Mouse (Mus musculus): ENCODE data around the gene Ptgis.

Gene Ptgis

DNA sequence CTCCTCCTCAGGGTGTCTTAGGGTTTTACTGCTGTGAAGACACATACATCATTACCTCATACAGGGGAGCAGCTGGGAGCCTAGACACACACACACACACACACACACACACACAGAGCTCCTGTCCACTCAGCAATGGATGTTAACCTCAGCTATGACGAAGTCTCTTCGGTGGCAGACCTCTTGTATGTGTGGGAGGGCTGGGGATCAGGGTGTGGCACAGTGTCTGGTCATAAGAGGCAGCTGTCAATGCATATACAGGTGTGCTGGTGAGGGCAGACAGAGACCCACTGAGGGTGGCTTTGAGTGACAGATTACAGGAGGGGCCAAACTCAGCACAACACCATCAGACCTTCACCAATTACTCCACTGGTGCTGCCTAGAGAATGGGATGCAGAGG is 24.6 kb upstream of the Ptgis start:
- intact Hi-C loops (cut with DNase I) = no loop called here

DNA sequence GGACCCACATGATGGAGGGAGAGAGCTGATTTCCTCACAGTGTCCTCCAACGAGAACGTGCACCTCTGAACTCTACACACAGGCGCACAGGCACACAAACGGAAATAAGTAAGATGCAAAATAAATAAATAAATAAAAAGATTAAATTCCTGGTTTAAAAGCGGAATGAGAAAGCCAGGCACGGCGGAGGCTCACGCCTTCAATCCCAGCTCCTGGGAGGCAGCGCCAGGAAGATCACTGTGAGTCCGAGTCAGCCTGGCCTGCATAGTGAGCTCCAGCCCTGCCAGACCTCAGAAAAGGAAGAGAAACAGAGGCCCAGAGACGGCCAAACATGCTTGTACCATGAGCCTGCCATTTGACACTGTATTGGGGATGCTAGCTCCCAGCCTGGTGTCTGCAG is 23.5 kb upstream of the Ptgis start:
- intact Hi-C loops (cut with DNase I) = no loop called here

DNA sequence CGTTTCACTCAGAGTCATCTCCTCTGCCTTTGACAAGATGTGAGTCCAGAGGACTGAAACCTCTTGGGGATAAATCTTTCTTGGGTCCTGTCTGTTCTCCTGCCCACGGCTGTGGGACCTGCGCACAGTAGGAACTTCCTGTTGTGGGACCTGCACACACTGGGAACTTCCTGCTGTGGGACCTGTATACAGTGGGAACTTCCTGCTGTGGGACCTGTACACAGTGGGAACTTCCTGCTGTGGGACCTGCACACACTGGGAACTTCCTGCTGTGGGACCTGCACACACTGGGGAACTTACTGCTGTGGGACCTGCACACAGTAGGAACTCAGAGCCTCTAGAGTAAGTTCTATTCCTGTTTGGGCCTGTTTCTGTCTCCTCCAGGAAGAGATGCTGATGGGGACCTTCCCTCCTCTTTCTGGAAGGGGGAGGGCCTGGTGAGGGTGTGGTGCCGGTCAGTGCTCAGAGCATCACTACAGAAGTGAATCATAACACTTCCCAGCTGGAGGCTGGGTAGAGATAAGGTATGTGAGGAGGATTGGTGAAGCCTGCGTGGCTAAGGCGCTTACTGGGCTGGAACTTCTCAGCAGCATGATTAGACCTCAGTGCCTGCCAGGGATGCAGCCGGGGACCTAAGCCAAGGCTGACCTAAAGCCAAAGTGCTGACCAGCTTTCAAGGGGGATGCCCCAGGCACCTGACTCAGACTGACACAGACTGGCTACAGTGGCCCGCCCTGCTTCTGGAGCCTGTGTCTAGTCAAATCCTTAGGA is 22.8 kb upstream of the Ptgis start:
- intact Hi-C loops (cut with DNase I) = no loop called here

DNA sequence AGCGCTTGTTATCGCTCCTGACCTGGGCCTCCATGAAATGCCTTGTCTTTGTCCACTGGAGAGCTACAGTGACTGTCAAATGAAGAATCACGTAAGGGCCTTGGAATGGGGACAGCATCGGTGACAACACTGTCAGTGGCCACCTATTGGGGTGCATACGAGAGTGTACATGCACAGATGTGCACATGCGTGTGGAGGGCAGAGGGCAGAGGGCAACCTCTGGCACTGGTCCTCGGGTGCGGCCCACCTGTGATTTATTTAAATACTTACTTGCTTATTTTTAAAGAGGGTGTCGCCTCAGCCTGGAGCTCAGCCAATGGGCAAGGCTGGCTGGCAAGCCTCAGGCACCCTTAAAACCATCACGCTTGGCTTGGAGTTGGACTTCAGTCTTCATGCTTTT is 22.0 kb upstream of the Ptgis start:
- intact Hi-C loops (cut with DNase I) = no loop called here

DNA sequence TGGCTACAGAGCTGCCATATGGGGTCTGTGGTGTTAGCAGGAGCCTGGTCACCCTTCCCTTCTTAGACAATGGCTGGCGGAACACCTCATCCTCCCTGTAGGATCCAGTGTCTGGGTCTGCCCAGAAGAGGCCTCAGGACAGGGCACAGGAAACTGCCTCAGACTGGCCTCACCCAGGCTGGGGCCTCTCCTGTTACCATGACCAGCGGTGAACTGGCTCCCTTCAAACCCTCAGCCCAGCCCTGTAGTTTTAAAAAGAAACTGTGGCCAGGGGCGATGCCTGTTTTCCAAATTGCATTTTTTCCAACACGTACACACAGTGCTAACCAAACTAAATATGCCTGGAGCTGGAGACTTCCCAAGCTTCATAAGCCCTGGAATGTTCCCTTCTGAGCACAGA is 20.7 kb upstream of the Ptgis start:
- intact Hi-C loops (cut with DNase I) = no loop called here

DNA sequence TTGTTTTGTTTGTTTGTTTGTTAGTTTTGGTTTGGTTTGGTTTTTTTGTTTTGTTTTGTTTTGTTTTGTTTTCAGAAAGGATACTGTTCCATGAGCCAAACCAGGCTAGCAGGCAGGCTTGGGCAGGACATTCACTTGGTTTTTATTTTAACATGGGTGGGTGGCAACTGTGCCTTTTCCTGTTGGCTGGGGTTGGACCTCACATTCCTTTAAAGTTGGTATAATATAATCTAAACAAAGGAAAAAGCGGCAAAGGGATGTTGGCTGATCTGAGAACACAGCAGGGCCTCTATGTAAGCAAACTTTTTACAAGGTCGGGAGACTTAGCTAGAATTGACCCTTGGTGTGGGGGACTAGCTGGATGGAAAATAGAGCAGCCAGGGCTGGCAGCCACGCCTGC is 17.4 kb upstream of the Ptgis start:
- intact Hi-C loops (cut with DNase I) = no loop called here

DNA sequence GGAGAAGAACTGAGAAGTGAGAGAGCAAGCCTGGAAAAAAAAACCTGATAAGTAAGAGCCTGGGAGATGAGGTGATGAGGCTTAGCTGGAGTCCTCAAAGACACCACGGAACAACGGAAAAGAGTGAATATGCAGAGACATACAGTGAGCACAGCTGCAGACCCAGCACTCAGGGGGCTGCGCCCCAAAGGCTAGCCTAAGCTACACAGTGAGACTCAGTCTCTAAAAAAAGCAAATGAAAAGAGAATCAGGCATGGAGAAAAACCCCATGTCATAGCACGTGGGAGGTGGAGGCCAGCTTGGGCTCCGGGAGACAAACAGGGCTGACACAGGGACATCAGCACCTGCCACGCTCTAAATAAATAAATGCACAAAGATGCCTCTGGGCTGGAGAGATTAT is 14.4 kb upstream of the Ptgis start:
- intact Hi-C loops (cut with DNase I) = no loop called here

DNA sequence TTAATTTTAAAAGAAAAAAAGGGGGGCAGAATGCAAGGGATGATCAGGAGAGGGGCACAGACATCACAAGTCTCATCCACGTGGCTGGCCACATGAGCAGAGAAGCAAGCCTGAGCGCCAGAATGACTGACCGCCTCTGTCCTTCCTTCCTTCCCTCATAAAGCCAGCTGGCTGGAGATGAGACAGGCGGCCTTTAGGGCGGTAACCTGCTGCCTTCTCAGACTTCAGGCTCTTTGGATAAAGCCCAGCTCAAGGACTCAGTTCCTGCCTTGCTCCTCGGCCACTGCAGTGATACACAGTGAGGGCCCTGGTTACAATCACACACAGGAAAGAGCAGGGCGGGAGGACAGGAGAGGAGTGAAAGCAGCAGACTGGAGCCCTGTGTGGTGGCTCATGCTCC is 13.8 kb upstream of the Ptgis start:
- intact Hi-C loops (cut with DNase I) = no loop called here

DNA sequence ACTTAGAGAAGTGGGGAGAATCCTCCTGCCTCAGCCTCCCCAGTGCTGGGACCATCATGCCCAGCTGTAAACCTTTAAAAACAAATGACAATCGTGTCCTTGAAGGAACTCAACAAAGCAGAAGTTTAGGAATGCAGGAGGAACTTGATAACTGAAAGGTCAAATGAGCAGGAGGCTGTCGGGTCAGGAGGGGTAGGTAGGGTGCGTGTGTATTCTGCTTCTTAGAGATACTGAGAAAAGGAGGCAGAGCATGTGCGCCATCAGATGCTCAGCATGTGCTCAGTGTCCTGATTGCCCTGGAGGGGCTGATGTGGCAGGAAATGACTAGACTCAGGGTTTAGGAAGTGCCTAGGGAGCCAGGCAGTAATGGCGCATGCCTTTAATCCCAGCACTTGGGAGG is 13.1 kb upstream of the Ptgis start:
- intact Hi-C loops (cut with DNase I) = no loop called here

DNA sequence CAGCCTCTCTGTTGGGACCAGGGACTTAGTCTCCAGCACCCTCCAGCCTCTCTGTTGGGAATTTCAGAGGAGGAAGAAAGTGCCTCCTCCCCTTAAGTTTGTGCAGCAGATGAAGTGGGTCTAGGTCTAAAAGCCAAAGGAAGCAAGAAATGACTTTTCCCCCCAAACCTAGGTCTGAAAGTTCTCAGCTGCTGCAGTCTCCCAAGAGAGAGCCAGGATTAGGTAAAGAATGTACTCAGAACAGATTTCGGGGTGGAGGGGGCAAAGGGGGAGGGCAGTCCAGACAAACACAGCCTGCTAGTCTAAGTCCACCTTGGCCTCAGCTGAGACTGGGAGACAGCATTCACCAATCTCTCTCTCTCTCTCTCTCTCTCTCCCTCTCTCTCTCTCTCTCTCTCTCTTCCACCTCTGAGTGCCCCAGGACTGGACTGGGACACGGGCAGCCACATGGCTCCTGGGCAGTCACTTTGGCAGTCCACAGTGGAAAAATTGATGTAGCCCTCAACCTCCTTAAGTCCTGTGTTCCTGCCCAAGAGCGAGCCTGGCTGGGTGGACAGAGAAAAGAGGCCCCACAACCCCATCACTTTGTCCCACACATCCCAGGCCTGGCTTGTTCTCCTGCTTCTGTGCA is 11.8 kb upstream of the Ptgis start:
- intact Hi-C loops (cut with DNase I) = no loop called here

DNA sequence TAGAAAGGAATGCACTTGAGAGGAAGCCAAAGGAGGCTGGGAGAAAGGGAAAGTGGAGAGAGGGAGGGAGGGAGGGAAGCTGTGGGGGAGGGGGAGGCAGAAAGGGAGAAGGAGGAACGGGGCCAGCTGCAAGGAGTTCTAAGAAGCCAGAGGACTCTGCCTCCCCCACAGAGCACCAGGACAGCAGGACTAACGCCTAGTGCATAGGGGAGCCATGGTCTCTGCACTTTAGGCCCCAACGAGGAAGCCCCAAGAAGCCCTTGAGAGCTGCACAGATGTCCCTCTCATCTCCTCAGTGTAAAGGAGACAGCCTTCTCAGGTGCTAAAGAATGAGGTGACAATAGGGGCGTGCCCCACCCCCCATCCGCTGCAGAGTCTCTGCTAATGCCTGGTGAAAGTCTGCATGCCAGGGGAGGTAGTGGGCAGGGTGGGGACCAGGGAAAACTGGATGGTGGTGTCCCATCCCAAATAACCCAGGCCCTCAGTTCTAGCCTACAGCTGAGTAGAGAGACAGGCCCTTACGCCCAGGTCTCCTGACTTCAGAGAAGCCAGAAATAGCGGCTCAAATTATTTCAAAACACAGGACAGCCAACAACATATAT is 10.4 kb upstream of the Ptgis start:
- intact Hi-C loops (cut with DNase I) = no loop called here

DNA sequence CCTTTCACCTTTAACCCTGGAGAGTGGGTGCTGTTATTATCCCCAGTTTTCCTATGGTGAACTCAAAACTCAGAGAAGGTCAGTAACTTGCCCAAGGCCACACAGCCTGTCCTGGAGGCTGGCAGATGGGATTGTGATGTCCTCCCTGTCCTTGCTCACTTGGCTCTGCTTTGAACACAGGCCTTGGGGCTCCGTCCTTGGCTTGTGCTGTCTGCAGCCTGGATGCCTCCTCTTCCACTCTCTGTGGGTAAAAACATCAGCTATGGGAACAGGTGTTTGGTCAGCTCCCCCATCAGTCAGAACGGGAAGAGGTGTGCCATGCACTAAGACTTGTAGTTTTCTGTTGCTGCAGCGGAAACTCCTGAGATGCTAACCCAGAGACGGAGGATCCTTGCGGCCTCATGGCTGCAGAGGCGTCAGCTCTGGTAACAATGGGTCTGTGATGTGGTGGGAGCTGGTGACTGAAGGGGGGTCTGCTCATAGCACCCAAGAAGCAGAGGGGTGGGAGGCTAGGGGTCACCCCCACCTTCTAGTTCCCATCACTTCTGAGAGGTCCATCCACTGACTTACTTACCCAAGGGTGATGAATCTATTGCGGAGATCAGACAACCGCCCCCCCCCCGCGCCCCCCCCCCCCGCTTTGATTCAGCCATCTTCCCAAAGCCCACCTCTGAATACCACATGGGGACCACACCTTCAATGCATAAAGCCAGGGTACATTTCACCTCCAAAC is 9.8 kb upstream of the Ptgis start:
- intact Hi-C loops (cut with DNase I) = no loop called here

DNA sequence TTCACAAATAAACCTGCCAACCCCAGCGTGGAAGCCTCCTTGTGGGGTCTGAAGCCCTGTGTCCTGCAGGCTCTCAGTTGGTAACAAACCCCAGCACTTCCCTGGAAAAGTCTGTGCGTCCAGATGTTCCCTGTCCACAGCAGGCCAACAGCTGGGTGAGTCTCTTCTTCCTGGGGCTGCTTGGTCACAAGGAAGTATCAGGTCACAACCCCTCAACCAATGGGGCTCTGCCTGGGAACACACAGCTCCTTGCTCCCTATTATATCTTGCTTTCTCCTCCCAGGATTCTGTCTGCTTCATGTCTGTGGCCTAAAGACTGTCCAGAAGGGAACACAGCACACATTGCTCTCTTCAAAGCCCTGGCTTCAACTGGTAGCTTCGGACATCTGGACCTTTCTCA is 9.2 kb upstream of the Ptgis start:
- intact Hi-C loops (cut with DNase I) = no loop called here

DNA sequence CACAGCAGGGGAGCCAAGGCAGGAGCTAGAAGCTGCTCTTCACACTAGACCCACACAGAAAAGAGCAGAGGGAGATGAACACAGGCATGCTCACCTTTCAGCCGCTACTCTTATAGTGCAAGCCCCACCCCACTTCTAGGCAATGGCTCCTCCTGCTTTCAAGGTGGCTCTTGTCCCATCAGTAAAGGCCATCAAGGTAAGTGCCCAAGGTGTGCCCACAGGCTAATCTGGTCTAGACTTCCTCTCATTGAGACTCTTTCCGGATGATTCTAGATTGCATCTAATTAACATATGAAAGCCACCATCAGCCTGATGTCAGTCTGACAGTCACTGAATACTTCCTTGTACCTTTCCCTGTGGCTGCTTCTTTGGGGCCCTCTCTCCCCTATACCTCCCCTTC is 7.4 kb upstream of the Ptgis start:
- intact Hi-C loops (cut with DNase I) = no loop called here

DNA sequence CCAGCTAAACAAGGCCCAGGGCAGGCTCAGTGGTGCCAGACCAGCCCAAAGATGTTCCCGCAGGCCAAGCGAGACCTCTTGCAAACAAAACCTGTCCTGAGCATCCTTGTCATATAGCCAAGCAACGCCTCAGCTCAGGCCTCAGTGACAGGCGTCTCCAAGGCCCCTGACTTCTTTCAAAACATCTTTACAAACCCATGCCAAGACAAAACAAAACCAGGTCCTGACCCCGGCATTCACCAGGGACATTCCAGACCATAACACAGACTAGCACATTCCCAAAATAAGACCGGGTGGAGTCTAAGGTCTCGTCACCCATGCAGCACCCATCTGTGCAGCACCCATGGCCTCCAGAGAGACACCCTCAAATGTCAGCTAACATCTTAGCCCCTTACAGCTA is 6.3 kb upstream of the Ptgis start:
- intact Hi-C loops (cut with DNase I) = no loop called here

DNA sequence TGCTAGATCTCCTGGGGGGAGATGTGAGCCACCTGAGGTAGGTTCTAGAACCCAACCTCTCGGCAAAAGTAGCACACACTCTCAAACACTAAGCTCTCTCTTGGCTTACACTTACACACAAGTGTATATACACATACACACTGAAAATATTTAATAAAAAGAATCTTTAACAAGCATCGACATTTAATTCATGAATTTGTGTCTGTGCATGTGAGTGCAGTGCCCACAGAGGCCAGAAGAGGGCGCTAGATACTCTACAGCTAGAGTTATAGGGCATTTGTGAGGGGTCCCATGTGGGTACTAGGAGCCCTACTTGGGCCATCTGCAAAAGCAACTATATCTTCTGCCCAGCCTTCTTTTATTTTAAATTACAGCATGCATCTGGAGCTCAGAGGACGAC is 4.5 kb upstream of the Ptgis start:
- intact Hi-C loops (cut with DNase I) = no loop called here

DNA sequence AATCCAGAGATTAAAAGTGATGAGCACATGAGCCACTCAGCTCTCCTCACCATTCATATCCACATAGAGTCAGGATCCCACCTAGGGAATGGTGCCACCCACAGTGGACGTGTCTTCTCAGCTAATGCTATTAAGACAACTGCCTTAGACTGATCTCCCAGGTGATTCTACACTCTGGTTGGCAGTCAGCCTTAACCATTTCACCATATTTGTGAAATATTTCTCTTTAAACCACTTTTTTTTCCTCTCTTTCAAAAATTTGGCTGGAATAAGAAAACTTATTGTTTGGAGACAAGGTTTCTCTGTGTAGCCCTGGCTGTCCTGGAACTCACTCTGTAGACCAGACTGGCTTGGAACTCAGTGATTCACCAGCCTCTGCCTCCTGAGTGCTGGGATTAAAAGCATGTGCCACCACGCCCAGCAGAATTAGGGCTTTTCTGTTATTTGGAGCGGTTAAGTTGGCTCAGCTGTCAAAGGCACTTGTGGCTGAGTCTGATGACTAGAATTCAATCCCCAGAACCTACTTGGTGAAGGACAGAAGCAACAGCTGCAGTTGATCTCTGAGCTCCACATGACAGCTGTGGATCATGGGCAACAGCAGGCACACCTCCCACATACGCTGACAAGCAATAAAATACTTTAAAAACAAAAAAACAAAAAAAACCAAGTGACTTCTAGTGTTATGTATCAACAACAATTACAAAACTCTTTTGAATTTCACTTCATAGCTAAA is 3.6 kb upstream of the Ptgis start:
- intact Hi-C loops (cut with DNase I) = no loop called here

DNA sequence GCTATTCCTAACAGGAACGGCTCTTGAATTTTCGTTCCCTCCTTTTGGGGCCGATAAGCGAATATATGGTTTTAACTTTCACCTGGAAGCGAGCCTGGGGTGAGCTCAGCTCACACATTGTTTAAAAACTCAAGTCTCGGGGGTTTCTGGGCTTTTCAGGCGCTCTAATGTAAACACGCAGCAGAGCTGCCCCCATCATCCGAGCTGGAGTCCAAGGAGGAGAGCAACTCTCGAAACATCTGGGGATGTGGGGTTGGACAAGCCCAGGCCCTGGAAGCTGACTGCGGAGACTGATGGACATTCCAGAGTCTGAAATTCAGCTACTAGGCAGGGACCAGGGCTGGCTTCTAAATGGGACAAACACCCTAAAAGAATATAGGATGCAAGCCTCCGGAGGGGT is 1.1 kb downstream of the Ptgis start:
- intact Hi-C loops (cut with DNase I) = no loop called here

DNA sequence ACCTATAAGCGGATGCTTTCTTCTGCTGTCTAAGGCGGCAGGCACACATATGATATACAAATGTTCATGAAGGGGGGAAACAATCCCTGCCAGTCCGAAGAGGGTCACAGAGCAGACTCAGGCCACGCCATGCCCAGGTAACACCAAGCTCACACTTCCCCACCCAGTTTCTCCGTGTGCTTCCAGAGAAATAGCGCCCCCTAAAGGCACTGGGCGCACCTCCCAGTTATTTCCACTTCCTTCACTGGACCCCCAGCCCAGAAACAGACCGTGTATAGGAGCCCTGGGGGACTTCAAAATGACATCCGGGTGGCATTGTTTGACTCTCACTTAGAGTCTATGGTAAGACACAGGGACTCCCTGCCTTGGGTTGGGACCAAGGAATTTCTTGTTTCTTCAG is 3.2 kb downstream of the Ptgis start:
- intact Hi-C loops (cut with DNase I) = no loop called here

DNA sequence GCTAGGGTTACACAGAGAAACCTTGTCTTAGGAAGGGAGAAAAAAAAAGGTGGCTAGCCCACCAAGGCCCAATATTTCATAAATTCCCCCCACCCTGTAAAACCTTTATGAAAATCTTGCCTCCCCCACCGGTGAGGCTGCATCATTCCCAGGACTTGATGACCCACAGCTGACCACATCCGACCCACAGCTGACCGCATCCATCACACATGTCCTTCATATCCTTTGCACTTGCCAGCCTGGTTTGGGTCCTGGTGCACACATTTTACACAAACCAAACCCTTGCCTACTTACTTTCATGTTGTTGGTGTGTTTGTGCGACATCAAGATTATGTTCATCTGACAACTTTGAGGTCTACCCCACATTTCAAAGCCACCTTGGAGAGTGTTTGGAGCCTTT is 4.2 kb downstream of the Ptgis start:
- intact Hi-C loops (cut with DNase I) = no loop called here

DNA sequence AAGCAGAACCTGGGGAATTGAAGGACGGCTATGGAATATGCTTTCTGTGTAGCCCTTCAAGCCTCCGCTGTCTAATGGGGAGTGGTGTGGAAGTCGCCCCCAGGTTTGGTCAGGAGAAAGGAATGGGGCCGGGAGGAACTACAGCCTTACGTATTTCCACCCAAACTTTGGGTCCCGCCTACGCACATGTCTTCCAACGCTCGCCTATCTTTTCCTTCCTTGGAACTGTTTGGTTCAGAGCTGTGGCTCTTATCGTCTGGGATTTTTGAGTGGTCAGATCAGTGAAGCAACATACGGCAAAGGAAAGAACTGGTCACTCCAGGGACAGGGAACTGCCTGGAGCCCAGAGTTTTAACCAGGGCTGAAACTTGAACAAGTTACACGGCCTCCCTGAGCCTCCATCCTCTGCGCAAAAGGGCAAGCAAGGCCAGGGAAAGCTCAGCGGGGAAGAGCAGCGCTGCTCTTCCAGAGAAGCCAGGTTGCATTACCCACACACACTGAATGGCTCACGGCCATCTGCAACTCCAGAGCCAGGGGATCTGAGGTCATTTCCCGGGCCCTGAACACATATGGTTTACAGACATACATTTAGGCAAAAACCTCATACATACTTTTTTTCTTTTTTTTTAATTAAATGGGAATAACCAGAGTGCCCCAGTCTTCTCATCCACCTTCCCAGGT is 4.9 kb downstream of the Ptgis start:
- intact Hi-C loops (cut with DNase I) = no loop called here

Measured in adrenal gland (tissue).